Mouse (Mus musculus): Measurements from ENCODE around the gene Slc22a22.

The Slc22a22 gene

DNA sequence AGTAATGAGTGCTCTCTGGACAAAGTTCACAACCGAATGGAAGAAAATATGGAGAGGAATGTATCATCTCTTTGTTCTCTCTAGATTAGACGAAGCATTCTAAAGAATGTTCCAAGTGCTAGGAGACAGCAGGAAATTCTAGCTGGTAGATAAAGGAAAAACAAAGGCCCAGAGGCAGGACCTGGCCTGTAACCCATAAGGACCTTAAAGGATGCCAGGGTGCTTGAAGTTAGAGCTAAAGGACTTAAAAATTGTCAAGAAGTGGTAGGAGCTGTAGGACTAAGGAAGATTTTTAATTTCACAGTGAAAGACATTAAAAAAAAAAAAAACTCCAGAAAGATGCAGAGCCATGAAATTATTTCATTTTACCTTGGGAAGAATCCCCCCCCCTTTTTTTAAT, at the start of gene Slc22a22:
Slc22a22 (minus strand) TSS at position 101 of the 400 bp plus-strand sequence.
- no peak for DNase-seq (ENCODE audit: low spot score)

DNA sequence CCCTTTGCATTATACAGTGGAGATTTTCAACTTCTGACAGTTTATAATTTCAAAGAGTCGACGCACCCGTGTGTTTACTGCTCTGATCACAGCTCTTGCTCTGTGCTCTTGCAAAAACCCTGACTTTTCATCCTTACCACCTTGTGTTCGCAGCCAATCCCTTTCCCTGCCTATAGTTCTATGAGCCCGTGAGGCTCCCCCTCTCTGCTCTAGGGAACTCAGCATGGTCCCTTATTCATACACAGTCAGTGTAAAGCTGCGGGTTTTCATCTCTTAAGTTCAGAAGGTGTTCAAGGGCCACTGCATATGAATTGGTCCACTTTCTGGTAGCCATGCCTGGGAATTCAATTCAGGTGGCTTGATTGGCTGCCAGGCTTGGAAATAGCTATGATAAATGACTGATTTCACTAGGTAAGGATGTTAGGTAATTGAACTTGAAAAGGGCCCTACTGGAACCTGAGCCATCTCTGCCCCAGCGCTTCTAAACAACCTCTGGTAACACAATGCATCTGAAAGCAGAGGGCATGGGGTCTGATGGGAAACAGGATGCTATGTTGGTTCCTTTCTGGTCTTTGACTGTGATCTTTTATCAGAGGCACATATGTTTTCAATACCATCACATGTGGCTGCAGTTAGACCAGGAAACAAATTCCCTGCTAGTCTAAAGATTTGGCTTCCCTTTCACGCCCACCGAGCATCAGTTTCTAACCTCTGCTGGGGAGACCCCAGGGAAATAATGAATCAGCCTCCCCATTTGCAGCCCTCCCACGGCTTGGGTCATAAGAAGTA, 46.3 kb upstream of the Slc22a22 start:
- DNase-seq (ENCODE audit: low spot score), result no peak

DNA sequence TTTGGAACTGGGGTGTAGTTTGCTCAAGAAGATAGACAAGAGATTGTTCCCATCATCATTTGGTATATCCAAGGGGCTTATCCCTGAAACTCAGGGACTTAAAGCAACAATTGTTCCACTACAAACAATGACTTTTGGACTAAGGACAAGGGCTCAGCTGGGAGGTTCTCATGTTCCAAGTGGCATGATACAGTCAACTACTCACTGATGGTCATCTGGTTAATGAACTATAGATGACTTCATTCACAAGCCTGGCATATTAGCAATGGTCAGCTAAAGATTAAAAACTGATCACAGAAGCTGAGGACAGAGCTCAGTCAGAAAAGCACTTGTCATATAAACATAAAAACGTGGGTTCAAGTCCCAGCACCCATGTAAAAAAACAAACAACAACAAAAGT, 44.7 kb upstream of the Slc22a22 start:
- DNase-seq (ENCODE audit: low spot score), result no peak

DNA sequence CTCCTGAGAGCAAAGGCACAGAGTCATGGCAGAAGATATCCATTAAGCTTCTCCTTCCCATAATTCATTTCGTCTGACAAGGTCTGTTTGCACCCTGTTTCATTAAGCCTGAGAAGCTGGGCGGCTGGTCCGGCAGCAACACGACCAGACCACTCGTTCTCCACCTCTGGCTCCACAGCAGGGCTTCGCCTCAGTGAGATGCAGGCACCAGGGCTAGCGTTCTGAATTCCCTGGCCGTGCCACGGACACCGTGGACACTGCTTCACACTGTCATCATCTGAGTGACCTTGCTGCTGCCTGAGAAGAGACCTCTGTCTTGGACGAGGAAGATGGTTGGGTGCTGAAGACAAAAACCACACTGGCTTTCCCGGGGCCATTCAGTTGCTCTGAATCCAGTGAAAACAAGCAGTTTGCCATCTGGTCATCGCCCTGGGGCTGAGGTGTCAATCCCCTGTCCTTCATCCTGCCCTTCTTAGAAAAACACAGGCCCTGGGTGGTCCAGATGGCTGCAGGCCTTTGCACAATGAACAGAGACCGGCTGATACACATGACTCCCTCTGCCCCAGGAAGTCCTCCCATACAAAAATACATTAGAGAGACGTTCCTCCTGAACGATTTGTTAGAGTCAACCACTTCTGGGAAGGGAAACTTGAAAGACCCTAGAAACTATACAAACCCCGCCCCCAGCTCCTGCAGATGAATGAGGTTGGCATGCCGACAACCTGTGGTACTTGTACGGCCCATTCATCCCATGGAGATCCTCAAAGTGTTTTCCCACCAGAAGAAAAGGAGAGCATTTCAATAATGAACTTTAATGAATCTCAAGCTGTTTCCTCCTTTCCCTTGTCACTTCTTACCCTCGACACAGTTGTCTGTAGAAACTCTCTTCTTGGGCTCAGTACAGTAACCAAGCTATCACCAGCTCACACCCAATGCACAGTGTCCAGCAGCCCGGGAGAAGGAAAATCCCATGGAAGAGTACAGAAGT, 32.1 kb upstream of the Slc22a22 start:
- DNase-seq (ENCODE audit: low spot score), result no peak

DNA sequence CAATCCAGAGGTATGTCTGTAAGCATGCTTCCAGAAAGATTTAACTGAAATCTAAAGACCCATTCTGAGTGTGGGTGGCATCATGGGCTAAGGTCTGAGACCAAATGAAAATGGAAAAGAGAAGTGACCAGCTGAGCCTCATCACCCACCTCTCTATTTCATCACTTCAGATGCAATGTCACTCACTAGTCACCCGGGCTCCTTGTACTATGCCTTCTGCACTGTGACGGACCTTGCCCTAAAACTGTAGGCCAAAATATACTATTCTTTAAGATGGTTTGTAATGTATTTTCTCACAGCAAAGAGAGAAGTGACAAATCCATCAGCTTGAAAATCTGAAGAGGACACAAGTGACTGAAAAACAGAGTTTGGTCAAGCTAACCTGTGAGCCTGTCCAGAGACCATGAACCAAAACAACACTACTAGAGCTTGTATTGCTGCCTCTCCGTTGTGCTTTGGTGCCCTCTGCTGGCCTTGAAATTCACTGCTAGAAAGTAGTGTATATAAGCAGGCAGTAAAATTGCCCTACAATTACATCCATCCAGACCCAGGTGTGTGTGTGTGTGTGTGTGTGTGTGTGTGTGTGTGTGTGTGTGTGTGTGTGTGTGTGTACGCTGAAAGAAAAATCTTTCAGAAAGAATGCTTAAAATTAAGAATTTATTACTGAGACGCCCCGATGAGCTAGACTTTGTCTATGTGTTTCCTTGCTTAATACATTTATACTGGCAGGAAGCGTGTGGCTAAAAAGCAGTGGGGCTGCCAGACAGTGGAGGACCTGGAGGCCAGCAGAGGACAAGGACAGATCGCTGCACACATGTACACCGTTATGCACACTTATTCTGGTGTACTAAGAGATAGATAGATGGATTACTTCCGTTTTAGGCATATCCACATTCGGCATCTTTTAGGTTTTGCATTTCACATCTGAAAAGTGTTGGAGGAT, 31.1 kb upstream of the Slc22a22 start:
- DNase-seq (ENCODE audit: low spot score), result peak; percentile 25

DNA sequence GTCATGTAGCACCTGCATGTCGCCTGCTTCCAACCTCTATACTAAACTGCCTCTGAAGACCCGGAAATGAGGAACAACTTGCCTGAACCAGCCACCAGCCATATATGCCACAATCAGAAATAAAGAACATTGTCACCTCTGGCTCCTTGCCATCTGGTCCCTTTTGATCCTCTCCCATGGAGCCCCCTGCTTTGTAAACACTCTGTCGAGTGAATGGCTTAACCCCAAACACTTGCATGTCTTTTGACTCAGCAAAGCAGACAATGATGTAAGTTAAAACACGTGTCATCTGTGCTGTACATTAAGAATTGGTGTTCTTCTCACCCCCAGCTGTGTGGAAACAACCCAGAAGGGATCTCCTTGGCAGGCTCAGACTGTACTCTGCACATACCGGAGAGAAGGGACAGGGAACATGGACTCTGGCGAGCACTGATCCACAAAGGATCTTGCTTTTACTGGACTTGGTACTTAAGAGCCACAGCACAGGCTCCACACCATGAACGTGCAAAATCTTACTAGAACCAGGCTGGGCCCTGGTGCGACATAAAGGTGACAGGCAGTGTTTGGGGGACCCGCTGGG, 26.8 kb upstream of the Slc22a22 start:
- no peak for DNase-seq (ENCODE audit: low spot score)

DNA sequence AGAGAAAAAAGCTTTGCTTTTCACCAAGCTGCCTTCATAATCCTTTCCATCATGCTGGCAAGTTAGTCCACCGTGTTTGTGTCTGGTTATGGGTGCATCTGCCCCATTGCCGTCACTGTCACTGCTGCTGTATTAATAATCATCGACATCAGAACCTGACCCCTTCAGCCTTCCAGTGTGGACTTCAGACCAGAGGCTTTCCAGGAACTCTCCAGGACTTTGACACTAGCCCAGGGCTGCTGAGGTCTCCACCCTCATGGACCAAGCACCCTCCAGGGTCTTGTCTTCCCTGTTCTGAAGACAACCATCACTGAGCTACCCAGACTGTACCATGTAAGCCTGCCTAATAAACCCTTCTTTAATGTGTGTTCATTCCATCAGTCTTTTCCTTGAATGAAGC, 26.2 kb upstream of the Slc22a22 start:
- no peak for DNase-seq (ENCODE audit: low spot score)

DNA sequence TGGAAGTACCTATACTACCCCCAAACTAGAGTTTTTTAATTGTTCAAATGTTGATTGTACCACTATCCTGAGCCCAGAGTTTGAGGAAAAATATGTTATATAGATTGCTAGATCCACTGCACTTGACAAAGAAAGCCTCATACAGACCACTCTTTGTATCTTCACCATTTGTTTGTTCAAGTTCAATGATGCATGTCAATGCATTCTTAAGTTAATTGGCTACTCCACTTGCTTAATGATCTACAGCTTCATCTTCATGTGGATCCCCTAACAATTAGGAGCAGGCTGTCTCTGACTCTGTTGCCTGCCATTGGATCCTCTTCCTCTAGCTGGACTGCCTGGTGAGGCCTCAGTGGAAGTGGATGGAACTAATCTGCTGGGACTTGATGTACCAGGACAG, 24.1 kb upstream of the Slc22a22 start:
- no peak for DNase-seq (ENCODE audit: low spot score)

DNA sequence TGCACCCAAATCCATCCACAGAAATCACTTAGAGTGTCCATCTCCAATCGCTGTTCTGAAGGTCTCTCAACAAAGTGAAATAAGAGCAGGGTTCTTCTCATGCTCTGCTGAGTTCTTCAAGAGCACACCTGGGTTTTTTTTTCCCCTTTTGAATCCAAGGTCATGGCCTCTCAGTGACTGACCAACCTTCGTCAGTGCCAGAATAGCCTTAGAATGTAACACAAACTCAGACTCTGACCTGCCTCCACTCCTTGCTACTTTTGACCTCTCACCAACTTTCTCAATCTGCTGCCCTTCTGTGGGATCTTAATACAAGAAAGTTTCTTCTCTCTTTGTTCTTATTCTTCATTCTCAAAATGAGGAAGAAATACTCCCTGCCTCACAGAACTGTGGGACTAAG, 18.7 kb upstream of the Slc22a22 start:
- no peak for DNase-seq (ENCODE audit: low spot score)

DNA sequence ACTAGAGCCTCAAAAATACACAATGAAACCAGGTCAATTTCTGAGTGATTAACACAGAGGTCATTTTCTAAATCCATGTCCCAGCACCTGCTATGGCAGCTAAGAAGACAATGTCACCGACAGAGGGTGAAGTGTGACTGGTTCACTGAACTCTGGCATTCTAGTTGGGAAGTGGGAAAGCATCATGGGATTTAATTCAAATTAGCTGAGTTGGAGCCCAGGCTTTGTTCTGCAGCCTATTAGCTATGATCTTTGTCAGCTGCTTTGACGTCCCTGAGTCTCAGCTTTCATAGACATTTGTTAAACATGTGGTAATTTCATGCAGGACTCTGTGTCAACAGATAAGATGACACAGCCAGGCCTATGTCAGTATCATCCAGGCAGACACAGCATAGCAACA, 5.1 kb upstream of the Slc22a22 start:
- no peak for DNase-seq (ENCODE audit: low spot score)

DNA sequence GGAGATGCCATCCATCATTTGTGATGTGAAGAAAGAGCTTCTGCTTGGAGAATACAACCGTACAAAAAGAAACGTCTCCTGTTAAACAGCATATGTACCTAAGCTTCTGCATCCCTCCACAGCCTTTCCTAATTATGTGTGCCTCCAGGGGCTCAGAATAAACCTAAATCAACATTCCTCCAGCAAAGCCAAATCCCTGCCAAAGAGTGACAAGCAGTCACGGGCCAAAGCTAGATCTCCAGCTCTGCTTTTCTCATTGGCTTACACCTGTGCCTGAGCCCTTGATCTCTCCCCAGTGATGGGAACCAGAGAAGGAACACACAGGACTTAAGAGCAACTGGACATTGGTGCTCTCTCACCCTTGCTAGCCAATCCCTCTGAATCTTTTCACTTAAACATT, 5.8 kb downstream of the Slc22a22 start:
- DNase-seq (ENCODE audit: low spot score), result no peak

DNA sequence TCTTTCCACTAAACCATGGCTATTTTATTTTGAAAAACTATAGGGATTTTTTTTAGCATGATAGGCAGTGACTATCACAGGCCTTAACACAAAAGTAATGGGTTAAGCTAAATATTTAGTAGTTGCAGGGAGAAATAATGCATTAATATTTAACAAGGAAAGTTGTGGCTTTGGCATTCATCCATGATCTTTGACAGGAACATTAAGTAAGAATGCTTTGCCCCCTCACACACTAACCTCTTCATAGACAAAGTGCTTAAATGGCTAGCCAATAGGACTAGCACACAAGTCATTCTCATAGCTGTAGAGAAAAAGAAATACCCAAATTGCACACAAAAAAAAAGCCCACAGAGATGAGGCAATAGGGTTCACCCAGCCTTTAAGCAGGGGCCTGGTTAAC, 11.4 kb downstream of the Slc22a22 start:
- no peak for DNase-seq (ENCODE audit: low spot score)

DNA sequence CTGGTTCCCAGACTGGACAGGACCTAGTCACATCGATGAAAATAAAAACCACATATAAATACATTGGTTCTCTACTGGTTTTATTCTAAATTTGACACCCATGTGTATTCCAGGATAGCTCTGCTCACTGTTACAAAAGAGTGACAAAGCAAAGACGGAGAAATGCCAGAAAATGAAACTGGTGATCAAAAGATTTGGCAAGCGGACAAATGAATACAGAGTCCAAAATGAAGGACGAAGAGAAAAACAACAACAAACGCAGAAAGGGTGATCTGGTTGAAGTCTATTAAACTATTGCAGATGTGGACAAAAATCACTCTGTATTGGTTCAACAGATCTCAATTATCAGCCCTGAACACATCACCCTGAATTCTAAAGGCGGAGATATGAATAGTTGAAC, 12.4 kb downstream of the Slc22a22 start:
- DNase-seq (ENCODE audit: low spot score), result no peak

DNA sequence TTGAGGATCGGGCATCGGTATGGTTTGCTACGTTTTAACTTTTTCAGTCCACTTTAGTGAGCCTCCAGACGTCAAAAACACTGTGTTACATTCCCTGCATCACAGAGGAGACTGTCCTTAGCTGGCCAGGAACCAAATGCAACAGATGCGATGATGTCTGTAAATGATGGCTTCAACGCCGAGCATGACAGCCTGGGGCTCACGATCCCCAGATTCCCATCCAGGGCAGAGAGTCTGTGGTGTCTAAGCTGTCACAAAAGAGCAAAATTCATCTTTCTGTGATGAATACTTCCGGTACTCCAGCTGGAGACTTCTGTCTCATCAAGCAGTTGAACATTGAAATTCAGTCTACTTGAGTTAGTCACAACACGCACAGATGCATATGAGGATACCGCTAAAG, 13.4 kb downstream of the Slc22a22 start:
- DNase-seq (ENCODE audit: low spot score), result no peak

DNA sequence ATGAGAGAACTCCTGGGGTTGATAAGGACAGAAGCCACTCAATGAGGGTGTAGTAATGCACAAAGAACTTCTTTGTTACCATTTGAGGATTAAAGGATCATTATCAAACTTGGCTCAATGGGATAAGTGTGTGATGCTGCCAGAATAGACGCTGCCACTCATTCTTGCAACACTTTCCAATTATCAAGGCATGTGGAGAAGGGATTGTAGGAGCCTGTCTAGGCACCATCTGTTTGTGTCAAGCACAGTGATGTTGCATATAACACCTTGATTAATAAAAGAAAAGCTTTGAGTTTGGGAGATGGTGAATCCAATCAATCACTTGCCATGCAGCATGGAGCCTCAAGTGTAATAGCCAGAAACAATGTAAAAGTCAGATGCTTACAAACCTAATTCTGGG, 16.1 kb downstream of the Slc22a22 start:
- DNase-seq (ENCODE audit: low spot score), result no peak

DNA sequence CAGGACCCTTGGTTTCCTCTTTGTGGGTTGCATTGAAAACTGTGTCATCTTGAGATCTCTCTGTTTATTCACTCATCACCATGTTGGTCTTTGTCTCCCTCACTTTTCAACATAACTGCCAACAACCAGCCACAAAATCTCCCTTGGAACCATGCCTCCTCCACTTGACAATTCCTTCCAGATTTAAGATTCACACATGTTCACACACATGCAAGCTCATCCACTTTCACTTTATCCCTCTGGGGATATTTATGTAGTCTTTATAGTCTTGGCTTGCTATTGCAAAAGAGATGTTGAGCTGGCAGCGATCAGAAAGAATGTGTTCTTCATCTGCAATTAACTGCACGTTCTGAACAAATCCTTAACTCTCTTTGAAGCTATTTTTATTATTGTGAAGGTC, 20.1 kb downstream of the Slc22a22 start:
- no peak for DNase-seq (ENCODE audit: low spot score)

DNA sequence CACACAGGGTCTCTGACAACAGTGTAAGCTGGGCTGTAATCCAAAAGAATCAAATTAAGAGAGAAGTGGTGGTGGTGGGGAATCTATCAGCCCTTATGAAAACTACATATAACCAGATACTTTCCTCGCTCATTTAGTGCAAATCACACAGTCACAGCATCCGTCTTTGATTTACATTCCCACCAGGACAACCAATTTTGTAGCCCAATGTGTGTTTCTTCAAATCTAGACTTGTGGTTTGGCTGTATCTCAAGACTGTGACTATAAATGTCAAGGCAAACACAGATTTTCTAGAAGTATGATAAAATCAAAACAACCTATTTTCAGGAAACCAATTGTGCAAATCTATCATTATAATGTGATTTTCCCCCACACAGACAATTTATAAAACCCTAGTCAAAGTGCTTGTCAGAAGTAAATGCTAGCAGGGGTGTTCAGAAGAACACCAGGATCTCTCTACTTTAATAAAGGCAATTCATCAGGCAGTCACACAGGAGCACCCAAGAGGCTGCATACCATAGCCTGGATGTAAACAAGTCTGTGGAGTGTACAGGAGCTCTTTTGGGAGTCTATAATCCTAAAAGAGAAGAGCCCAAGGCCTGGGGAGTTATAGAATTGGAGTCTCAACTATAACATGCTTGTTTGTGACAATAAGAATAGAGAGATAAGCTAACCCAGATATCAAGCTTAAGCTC, 42.6 kb downstream of the Slc22a22 start:
- no peak for DNase-seq (ENCODE audit: low spot score)

DNA sequence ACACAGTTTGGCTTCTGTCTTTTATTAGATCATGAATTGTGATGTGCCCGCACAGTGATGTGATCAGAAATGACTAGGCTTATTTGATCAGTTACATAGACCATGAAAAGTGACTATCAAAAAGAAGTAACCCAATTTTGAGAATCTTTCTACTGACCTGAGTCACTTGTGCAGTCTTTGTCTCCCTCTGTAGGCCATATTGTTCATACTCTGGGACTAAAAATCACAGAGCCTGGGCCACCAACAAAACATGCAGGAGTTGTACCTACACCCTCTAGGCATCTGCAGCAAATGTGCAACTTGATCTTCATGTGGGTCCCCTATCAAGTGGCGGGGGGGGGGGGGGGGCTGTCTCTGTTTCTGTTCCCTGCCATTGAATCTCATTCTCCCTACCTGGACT, 68.9 kb downstream of the Slc22a22 start:
- no peak for DNase-seq (ENCODE audit: low spot score)

DNA sequence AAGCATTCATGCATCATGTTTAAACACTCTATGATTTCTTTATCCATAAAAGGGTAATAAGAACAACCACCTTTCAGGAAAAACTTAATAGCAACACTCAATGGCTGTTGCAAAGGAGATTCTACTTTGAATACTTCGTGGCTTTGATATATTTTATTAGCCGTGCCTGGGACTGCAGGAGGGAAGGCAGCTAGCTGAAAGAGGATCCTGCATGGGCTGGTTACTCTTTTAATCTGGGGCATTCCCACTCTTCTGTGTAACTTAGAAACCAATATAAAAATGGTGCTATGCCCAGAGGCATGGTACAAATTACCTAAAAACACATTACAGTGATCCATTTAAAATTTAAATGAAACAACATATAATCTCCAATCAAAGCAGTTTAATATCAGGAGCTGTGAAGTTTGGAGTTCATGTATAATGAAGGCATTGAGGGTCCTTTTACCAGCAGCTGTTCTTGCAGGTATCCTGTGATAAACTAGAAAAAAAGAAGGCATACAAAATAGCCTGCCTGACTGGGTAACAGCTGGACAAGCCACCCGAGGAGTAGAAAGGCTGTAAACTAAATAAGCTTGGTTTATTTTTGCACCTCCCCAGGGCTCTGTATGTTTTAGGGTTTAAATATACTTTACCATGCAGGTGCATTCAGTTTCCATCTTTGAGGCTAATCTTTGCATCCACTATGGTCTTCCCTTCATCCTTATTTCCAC, 78.8 kb downstream of the Slc22a22 start:
- no peak for DNase-seq (ENCODE audit: low spot score)

DNA sequence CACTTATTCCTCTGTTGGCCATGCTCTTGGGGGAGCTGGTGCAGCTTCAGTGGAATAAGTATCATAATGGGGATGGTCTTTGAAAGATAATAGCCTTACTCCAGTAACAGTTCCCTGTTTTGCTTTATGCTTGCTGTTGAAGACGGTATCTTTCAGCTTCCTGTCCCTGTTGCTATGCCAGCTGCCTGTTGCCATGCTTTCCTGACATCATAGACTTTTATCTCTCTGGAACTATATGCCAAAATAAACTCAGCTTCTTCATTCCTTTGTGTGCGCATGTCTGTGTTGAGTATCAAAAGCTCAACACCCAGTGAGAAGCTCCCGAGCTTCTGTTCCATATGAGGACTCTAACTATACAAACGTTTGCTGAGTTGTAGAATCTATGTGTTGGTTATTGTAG, 83.4 kb downstream of the Slc22a22 start:
- DNase-seq (ENCODE audit: low spot score), result no peak

Measured in ovary, adult 18-20 months (tissue).